Mouse (Mus musculus) embryo, embryonic 9.5 days (tissue): ENCODE measurements around the gene Myg1.
A peak's percentile ranks its signal among the peaks of the same experiment; 100 is the strongest.

Source experiments
- DNase-seq: peaks from one replicate; pipeline ENCODE4 v3.0.0-alpha.2; 2017; ENCODE audit errors: extremely low spot score

Myg1 gene

GRCm38 (mm10) chr15:102344490-102344889 lies 13.0 kb downstream of the Myg1 start:
- no peak for DNase-seq

- no peak for DNase-seq
Measured at GRCm38 (mm10) chr15:102346444-102346843, 14.9 kb downstream of the Myg1 start.

GRCm38 (mm10) chr15:102350138-102350941 lies 18.8 kb downstream of the Myg1 start, which contains the start of gene Aaas:
TSS of gene Aaas (minus strand) at chr15:102350771.
- DNase-seq = peak; percentile 95

- DNase-seq = no peak
Measured at GRCm38 (mm10) chr15:102350942-102351291, 19.4 kb downstream of the Myg1 start.

GRCm38 (mm10) chr15:102352177-102352576 lies 20.7 kb downstream of the Myg1 start:
- no peak for DNase-seq

- DNase-seq = no peak
Measured at GRCm38 (mm10) chr15:102353986-102354385, 22.5 kb downstream of the Myg1 start.

GRCm38 (mm10) chr15:102355134-102355870 lies 23.8 kb downstream of the Myg1 start:
- DNase-seq = peak; percentile 86

- DNase-seq = peak; percentile 86
Measured at GRCm38 (mm10) chr15:102355871-102356441, 24.4 kb downstream of the Myg1 start.

- DNase-seq = peak; percentile 44
Measured at GRCm38 (mm10) chr15:102356501-102357325, 25.2 kb downstream of the Myg1 start.

- DNase-seq = no peak
Measured at GRCm38 (mm10) chr15:102358126-102358525, 26.6 kb downstream of the Myg1 start.

GRCm38 (mm10) chr15:102358834-102359233 lies 27.3 kb downstream of the Myg1 start:
- DNase-seq = no peak

GRCm38 (mm10) chr15:102362648-102363047 lies 31.1 kb downstream of the Myg1 start:
- peak; percentile 38 for DNase-seq

GRCm38 (mm10) chr15:102364678-102365077 lies 33.2 kb downstream of the Myg1 start:
- no peak for DNase-seq

GRCm38 (mm10) chr15:102366238-102366637 lies 34.7 kb downstream of the Myg1 start:
- DNase-seq = no peak

GRCm38 (mm10) chr15:102366733-102367344 lies 35.3 kb downstream of the Myg1 start, which contains the start of gene Sp7:
TSS of gene Sp7 (minus strand) at chr15:102367182.
- no peak for DNase-seq

- no peak for DNase-seq
Measured at GRCm38 (mm10) chr15:102369972-102370371, 38.5 kb downstream of the Myg1 start.

- DNase-seq = peak; percentile 62
Measured at GRCm38 (mm10) chr15:102370727-102371126, 39.2 kb downstream of the Myg1 start.

- peak; percentile 84 for DNase-seq
Measured at GRCm38 (mm10) chr15:102376453-102377162, 45.1 kb downstream of the Myg1 start.

- DNase-seq = peak; percentile 92
Measured at GRCm38 (mm10) chr15:102377163-102377543, 45.6 kb downstream of the Myg1 start.

- DNase-seq = peak; percentile 45
Measured at GRCm38 (mm10) chr15:102377810-102378262, 46.3 kb downstream of the Myg1 start.
